Mouse (Mus musculus) layer of hippocampus, postnatal 25 days (tissue): Measurements from ENCODE around the gene T. TPM values are rescaled to one million over a fixed set of nuclear protein-coding genes. Genes with fewer than 3 reads are reported as not detected.

Experiments used
- DNase-seq, 2 experiments: peaks; one replicate each; pipeline ENCODE4 v3.0.0; 2022; ENCODE audit warnings: mixed read lengths in 2 of 2, low spot score in 1 of 2; ENCODE audit errors: extremely low spot score in 1 of 2
- total RNA-seq, 2 experiments: library from RNA; stranded (reverse); gene quantifications; 2 replicates each; pipeline ENCODE4 v1.2.3; 2021

T gene
- total RNA-seq, 2 experiments from 2014 or later: not detected

GRCm38 (mm10) chr17:8432179-8432800, 1.9 kb upstream of the T start:
- DNase-seq: no peak

- DNase-seq: no peak
Observed at GRCm38 (mm10) chr17:8433121-8433977, 874 bp upstream of the T start.

GRCm38 (mm10) chr17:8436184-8436583, 2.0 kb downstream of the T start:
- DNase-seq: no peak

- DNase-seq: no peak
Observed at GRCm38 (mm10) chr17:8444062-8444461, 9.8 kb downstream of the T start.

DNA sequence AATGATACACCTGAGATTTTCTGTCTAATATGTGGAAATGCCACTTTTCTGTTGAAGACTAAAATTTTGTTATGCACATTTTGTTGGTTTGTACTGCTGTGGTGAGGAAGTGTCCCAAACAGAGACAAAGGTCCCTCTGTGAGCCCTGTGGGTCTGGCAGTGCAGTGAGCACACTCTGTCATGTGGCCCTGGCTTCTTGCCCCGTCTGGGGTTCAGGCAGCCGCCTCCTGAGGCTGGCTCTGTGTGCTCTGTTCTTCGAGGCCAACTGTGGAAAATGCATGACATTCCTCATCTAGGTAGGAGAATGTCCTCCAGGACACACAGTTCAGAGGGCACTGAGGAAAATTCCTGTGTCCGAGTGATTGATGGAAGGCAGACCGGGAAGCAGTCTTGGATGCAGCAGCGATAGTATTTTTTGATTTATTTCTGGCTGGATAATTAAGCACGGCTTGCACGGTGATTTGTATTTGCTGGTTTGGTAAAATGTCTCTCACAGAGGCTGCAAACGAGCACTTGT, 13.5 kb downstream of the T start:
- DNase-seq: no peak

- DNase-seq: no peak
Observed at GRCm38 (mm10) chr17:8448324-8448723, 14.1 kb downstream of the T start.

DNA sequence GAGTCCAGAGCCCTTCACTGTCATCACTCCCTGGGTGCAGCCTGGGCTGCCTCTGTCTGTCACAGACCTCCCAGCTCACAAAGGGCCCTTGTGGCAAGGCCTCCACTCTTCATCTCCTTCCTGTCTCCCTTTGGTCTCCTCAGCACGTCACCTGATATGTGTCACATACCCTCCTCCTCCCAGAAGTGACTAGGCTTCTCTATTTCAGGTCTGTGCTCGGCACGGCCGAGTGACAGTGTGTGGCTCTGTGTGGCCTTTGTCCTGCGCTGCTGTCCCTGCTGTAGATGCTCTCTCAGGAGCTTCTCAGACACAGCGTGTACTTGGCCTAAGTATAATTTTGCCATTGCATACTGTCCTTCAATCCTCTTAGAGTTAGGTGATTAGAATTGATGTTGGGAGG, 21.0 kb downstream of the T start:
- no peak for DNase-seq

DNA sequence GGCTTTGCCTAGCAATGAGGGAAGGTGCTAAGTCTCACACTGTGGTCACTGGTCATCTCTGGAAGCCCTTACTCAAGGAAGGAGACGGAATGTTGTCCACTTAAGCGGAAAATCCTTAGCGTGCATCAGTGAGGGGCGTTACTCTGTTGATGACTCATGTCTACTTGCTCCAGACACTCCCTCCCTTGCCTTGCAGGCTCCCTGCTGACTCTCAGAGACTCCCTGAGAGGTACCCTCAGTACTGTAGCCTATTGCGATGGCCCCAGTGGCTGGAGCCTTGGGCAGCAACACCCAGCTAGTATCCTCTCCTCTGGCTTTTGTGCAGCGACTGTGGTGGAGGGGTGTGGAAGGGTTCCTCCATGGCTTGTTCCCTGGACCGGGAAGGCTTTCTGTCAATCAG, 21.4 kb downstream of the T start:
- no peak for DNase-seq

DNA sequence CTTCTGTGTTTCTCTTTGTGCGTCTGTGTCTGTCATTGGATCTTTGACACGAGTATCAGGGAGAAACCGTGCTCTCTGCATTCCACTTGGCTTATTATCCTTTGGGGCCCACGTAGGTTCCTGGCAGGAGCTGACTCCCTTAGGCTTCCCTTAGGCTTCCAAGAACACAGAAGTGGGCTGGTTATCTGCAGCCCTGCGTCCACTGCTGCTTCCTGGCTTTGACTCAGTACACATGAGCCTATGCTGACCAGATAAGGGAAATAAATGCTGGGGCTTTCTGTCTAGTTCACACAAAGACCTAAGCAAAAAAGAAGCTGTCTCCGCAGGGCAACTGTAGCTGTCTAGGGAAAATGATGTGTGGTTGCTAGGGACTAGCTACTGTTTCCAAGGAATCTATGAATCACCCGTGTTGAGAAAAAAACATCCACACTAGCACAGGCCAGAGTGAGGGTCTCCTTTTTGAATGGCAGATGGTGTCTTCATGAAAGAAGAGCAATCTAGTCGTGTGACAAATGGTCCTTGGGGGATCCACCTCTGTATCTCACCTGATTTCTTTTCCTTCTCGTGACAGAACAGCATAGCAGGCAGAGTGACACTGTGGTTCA, 22.7 kb downstream of the T start:
- no peak for DNase-seq

DNA sequence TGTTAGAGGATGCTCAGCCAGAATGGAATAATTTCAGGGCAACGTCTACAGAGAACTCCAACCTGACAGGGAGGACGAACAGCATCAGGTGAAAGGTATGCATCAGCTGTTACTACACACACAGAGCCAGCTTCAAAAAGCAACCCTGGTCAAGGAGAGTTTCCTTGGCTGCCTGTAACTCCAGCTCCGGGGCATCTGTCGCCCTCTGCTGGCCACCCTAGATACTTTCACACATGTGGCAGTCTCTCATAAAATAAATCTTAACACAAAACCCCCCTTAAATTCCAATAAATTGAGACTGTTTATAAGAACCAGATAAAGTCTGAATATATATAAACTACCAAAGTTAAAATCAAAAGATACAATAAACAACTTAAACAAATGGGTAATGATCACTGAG, 27.3 kb downstream of the T start:
- peak; percentile 29 to 73 for DNase-seq

GRCm38 (mm10) chr17:8463482-8464128, 29.4 kb downstream of the T start:
- DNase-seq: peak; percentile 51 to 73

DNA sequence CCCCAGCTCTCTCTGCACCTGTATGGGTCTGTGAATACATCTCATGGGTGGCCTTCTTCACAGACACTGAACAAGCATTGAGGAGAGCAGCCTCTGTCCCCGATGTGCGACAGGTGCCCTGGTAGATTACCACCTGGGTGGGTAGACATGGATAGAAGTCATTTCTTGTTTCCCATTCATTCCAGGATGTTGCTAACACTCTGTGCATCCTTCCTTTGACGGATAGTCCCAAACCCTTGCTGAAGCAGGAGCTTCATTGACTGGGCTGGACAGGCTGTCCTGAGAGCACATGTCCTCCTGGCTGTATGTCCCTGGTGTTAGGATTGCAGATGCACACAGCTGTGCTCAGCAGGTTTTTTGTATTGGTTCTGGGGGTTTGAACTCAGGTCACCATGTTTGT, 33.5 kb downstream of the T start:
- DNase-seq: no peak

DNA sequence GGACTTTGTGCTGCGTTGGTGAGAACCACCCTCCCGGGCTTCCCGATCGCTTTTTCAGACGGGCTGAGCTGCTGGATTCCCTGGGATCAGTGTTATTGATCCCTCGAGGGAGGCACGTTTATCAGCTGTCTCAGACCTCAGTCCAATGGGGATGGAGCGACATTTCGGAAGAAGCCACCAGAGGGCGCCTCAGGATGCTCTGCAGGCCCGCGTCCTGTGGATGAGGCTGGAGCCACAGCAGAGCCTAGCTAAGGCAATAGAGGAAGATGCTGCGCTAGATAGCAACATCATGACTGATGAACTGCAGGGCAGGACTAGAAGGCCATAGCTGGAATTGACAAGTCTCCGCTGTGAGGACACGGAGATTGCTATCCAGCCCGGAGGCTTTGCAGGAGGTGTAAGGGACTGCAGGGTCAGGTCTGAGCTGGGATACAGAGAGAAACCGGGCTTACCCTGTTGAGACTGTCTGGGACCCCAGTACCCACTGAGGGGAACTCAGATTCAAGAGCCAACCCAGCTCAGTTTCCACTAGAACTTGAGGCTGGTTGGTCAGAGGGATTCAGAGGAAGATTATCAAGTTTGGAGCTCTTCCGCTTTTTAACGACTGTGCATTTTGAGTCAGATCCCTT, 34.6 kb downstream of the T start:
- peak; percentile 85 to 98 for DNase-seq

DNA sequence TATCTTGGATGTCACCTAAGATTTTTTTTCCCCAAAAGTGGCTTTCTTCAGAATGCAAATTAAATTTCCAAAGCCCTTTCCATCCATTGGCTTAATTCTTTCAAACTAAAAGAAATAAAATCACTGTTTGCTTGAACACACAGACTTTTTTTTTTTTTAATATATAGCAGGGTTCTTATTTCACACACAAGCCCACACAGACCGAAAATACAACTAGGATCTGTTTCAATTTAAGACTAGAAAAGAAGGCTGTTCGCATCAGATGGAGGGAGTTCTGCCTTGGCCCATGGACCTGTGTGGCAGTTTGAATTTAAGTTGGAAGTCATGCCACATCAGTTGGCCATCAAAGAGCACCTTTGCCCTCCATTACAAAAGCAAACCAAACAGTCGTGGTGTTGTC, 44.3 kb downstream of the T start:
- no peak for DNase-seq

GRCm38 (mm10) chr17:8479493-8480128, 45.4 kb downstream of the T start:
- DNase-seq: no peak

- DNase-seq: no peak
Observed at GRCm38 (mm10) chr17:8481797-8482196, 47.6 kb downstream of the T start.

DNA sequence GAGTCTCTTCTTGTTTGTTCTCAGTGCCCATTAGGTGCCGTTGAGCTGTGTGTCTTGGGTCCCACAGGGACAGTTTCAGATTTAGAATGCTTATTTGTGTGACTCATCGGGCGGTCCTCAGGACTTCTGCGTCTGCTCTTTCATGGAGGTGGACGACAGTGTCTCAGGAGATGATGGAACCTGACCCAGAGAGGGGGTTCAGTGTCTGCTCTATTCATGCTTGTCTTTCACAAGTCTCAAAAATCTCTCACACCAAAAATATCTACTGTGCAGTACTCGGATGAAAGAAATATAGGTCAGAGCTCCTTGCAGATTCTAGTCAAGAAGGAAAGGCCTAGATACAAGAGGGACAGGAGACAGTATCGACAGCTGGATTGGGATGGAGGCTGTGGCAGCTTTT, 48.7 kb downstream of the T start:
- DNase-seq: no peak

DNA sequence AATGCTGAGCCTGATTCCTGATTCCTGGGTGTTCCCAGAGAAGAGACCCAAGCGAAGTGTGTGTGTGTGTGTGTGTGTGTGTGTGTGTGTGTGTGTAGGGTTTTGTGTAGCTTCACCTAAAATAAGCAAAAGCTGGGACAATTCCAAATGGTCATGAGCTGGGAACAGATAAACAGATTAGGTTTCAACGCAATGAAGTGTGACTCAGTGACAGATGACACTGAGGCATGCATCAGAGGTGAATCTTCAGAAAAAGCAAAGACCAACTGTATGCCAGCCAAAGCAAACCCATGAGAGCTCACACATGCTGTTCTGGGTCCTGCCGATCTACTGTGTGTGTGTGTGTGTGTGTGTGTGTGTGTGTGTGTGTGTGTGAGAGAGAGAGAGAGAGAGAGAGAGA, 50.0 kb downstream of the T start:
- no peak for DNase-seq

- DNase-seq: no peak
Observed at GRCm38 (mm10) chr17:8485146-8485545, 50.9 kb downstream of the T start.

DNA sequence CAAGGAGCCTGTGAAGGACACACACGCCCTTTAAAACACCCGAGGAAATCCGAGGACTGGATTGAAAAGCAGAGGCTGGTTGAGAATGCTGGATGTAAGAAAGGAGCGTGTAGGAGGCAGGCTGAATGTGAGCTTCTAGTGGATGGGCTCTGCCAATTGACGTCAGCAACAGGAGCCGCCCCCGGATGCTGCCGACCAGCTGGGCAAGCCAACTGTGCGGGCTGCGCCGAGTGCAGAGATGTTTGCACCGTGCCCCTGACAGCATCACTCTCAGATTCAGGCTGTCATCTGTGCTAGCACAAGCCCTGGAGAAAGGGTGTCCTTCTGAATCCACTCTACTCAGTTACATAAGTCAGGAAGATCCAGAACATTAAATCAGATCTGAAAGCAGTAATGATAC, 53.6 kb downstream of the T start:
- DNase-seq: peak; percentile 78 to 88
